Mouse (Mus musculus): ENCODE data around the gene Cldn14.

DNA sequence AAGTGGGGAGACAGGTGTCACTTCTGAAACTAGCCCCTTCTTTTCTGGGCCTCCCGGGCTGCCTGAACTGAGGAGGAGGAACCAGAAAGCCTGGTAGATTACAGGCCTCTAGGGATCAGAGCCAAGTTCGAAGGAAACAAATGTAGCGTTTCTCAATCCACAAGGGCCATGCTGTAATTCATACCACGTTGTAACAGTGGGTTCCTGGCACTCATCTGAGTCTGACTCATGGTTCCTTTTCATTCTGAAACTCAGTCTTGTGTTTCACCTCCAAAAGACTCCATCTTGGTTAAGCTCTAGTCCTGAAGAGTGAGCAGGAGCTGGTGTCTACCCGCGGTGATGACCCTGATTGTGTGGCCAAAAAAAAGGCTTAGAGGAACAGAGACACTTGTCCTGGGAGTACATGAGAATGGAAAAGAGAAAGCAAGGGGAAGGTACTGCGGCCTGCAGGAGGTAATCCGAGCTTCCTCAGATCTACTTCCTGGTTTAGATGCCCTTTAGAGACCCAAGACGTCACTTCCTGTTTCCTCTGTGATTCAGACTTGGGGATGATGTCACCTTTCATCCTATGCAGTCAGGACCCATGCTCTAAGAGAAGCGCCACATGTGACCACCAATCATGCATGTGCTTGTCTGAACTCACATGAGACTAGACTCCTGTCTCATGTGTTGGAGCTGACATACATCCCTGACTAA is 94.6 kb downstream of the Cldn14 start:
- TF ChIP-seq CTCF (IDR thresholded peaks at IDR 0.05; ENCODE audit: control insufficient read depth, insufficient read depth, insufficient replicate concordance, low read depth, low read length) (no peak), POLR2A (IDR thresholded peaks at IDR 0.05; ENCODE audit: control insufficient read depth, low read depth, low read length) (no peak)

Data from testis, adult 2 months (tissue).